Mouse (Mus musculus) MEL (cell line): ENCODE results near the gene Lrch4.

Experiments
- POLR2A ChIP-seq, 2 experiments: IDR thresholded peaks; 2 replicates each; pipeline ENCODE4 v1.6.1; 2011 to 2012; ENCODE audit warnings: low read length in 2 of 2, mild to moderate bottlenecking in 2 of 2, control low read depth in 1 of 2, improper control_type of control experiment in 1 of 2, low read depth in 1 of 2, moderate library complexity in 1 of 2; ENCODE audit not compliant: control insufficient read depth in 1 of 2, insufficient read depth in 1 of 2, poor library complexity in 1 of 2
- USF1 ChIP-seq: IDR thresholded peaks from 2 replicates; pipeline ENCODE4 v1.6.1; 2014; ENCODE audit warnings: low read depth, mild to moderate bottlenecking, inconsistent platforms, low read length, improper control_type of control experiment, moderate library complexity
- ZKSCAN1 ChIP-seq: IDR thresholded peaks from 2 replicates; pipeline ENCODE4 v1.6.1; 2012; ENCODE audit warnings: low read depth, mild to moderate bottlenecking, inconsistent platforms, low read length, improper control_type of control experiment, moderate library complexity

GRCm38 (mm10) chr5:137595921-137596320, 33.0 kb upstream of the Lrch4 start:
- TF ChIP-seq ZKSCAN1 (no peak), USF1 (no peak), POLR2A (IDR thresholded peaks at IDR 0.05; ENCODE audit: control insufficient read depth in 1 of 2, insufficient read depth in 1 of 2, low read depth in 1 of 2, low read length in 2 of 2, poor library complexity in 1 of 2) (no peak)
